Mouse (Mus musculus): ENCODE results near the gene Tenm2.

Tenm2 gene

DNA sequence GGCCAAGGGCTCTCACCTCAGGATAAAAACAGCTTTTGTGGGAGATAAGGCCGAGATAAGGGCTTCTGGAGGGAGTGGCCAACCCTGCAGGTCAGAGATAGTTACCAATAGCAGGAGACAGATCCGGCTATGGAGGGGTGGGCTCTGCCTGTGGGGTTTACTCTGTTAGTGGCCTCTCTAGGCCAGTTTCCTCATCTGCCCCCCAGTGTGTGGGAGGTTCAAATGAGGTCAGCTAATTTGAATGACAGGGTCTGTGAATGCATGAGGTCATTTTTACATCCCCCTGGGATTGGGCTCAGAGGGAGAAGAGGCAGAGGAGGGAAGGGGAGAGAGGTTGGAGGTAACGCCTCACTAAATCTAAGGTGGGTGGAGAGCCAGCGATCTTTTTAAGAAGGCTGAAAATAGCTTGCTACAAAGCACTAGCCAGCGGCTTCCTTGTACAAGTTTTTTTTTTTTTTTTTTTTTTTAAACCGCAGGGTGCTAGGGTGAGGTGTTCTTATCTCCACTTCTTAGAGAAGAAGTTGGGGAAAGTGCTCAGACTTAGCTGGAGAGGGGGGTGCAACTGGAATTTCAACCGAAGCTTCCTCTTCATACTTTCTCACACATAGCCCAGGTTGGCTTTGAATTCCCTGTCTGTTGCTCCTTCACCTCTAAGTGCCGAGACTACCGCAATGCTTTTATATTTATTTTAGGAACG lies 1235.0 kb downstream of the Tenm2 start:
- DNase-seq (ENCODE audit: low read depth, low spot score), result peak; percentile 50

DNA sequence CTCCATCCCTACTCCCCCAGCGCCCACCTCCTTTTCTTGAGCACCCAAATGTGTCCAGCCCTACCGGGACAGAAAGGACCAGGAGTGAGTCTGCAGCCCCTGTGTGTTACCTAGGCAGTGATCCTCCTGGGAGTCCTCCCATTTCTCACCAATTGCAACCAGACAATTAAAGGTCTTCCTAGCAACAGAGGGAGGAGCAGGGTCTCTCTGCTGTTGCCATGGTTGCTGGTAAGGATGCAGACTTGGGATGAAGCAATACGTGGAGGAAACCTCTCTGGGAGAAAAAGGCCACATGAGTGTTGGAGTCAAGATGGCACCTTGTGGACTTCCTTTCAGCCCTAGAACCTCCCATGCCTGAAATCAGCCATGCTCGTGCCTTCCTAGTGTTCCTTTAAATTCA lies 1235.7 kb downstream of the Tenm2 start:
- DNase-seq (ENCODE audit: low read depth, low spot score), result peak; percentile 43

DNA sequence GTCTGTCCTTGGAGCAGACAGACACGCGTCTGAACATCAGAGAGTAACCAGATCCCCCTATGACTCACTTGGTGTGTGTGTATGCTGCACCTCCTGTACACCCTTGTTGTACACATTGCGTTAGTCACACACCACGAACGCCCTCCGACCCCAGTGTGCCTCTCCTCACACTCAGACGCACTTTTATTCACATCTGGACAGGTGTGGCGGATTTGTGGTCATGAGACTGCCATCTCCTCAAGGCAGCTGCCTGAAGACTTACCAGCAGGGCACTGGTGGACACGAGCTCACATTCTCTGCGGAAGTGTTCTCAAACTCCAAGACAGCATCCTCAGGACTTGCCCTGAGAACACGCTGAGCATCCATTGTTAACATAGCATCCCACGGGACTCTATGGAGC lies 1237.7 kb downstream of the Tenm2 start:
- DNase-seq (ENCODE audit: low read depth, low spot score), result no peak

DNA sequence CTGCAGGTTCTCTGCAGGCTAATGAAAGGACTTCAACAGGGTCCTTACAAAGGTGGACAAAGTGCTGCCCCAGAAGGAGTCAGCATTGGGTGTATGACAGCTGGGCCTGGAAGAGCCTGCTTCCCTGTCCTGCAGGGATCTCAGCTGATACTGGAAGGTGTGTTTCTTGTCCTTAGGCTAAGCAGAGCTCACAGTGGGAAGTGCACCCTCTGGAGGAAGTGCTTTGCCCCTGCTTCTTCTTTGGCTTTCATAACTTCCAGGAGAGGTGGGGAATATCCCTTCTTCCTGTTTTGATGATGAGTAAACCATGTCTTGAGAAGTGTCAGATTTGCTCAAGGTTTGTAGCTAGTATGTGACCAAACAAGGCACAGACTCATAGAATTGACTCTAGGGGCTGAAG lies 1240.5 kb downstream of the Tenm2 start:
- DNase-seq (ENCODE audit: low read depth, low spot score), result no peak

DNA sequence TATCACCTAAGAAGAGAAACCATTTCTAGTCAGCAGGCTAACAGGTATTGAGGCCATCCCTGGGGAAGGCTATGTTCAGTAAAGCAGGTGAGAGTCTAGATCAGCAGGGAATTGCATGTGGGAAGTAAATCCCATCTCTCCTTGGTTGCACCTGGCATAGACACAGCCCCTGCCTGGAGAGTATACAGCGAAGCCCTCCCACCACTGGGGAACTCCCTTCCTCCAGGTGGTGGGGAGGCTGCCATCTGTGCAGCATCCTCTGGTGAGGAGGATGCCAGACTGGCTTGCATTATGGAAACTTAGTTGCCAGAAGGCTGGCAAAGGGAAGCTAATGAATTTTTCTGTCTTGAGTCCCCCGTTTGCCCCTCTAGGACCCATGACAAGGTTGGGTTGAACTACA lies 1243.9 kb downstream of the Tenm2 start:
- no peak for DNase-seq (ENCODE audit: low read depth, low spot score)

DNA sequence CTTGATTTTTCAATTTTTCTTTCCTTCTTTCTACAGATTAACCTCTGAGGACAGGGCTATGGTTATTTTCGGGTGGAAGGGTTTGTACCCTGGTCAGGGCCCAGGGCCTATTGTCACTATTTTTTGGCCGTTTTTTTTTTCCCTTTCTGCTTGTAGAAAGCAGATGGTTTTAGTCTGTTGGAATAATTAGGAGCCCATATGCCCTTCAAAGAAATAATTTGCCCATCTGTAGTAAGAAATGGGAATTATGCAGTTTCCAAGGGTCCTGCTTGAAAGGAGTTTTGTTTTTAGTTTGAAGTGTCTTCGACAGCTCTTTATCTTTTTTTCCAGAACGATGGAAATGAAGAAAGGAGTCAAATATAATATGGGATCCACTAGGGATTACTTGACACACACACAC lies 1245.8 kb downstream of the Tenm2 start:
- no peak for DNase-seq (ENCODE audit: low read depth, low spot score)

DNA sequence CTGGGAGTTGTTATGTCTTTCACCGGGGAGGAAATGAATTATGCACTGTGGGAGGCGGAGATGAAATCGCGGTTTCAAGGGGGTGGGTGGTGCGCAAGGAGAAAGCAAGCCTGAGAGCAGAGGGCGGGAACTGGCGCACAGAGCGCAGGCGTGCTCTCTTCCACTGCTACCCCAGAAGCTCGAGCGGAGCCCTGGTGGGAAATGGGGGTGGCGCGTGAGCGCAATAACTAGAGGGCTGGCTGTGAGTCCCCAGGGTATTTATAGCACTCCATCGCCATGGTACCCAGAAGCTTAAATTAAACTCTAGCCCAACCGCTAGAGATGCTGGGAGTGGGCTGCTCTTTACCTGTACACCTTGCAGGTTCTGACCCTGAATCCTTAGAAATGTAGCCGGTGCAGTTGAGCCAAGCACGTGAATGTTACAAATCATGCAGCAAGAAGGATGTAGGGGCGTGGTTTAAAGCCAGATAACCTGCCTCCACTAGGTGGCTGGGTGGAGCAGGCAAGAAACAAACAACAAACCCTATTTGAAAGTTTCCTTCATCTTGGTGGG lies 1249.8 kb downstream of the Tenm2 start:
- DNase-seq (ENCODE audit: low read depth, low spot score), result peak; percentile 76

DNA sequence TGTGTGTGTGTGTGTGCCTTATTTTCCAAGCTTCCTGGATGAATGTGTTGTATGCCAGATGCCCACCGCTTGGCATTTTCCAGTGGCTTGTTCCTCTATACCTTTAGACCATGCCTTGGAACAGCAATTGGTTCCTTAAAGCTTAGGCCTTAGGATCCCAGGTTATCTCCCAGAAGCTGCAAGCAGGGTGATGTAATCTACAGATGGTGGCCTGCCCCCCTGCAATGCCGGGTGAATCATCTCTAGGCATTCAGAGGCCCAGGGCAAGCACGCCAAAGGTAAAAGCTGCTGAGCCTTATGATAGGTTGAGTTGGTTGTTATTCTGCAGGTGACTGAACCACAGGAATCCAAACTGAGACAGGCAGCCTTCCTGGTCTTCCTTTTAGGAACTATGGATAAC lies 1253.0 kb downstream of the Tenm2 start:
- no peak for DNase-seq (ENCODE audit: low read depth, low spot score)

DNA sequence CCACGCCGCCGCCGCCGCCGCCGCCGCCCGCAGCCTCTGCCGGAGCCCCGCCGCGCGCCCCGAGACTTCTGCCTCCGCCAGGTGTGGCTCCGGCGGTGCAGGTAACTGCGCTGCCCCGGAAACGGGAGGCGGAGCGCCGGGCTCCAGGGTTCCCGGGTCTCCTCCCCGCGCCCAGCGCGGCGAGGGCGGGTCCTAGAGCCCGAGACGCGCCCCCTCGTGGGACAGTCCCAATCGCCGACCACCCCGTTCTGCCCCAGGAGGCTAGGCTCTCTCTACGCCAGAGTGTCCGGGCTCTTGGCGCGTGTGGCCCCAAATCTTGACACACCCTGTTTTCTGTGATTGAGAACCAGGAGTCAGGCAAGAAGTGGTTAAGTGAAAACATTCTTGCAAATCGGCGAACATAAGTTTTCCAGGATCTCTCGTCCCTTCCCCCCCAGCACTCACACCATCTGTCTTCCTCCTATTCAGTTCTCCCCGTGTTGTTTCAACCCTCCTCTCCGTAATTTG lies 1255.3 kb downstream of the Tenm2 start, which contains the start of gene Wwc1:
Wwc1 (minus strand) TSS at position 117 of the 507 bp plus-strand sequence.
- peak; percentile 68 for DNase-seq (ENCODE audit: low read depth, low spot score)

DNA sequence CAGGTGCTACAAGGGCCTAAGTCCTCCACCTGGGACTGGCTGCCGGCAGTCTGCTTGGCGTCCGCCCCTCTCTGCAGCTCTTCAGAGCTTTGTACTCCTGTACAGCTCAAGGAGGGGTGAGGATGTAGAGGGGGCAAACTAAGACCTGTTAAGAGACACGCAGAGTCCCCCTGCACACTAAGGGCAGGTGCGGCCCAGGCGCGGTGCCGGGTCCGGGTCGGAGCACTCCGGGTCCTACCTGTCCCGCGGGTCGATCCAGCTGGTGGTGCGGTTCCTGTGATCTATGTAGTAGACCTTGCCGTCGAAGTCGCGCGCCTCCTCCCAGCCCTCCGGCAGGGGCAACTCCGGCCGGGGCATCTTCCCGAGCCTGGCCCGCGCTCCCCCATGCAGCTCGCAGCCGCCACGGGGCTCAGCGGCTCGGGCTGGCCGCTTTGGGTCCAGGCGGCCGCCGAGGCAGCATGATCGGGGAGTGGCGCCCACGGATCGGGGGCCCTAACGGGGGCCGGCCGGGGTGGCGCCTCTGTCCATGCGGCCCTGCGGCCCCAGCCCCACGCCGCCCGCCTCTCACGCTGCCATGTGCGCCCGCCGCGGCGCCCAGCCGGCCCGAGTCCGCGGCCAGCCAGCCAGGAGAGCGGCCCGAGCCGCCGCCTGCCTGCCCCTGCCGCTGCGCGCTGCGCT lies 1255.9 kb downstream of the Tenm2 start:
- no peak for DNase-seq (ENCODE audit: low read depth, low spot score)

DNA sequence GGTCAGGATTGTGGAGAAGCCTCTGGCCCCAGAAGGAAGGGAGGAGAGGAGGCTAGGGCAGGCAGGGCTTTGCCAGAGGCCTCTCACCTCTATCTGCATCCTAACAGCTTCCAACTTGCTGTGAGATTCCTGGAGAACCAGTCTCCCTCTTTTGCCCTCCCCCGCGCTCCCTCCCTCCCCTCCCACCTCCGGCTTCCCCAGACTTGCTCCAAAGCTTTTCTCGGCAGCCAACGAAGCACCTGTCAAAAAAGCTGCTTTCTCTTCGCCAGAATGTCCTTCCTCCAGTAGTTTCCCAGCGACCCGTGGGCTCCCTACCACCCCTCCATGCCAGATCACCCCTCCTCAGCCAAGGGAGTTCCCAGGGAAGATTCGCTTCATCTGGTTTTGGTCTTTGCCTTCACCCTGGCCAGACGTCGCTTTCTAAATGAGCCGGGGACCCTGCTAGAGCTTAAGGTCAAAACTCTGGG lies 1256.5 kb downstream of the Tenm2 start:
- no peak for DNase-seq (ENCODE audit: low read depth, low spot score)

DNA sequence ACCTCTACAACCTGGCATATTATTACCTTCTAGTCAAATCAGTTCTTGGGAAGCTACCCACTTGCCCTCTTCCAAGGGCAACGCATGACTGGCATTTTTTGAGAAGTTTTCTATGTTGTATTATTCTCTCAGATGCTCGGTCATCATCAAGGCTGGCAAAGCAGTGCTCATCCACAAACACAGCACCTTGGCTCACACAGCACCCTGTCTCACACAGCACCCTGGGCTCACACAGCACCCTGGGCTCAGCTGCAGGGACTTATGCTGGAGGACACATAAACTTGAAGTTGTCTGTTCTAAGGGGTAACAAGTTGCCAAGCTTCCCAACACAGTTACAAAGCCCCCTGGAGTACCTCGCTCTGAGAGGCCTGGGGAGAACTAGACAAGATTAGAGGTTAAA lies 1258.0 kb downstream of the Tenm2 start:
- no peak for DNase-seq (ENCODE audit: low read depth, low spot score)

DNA sequence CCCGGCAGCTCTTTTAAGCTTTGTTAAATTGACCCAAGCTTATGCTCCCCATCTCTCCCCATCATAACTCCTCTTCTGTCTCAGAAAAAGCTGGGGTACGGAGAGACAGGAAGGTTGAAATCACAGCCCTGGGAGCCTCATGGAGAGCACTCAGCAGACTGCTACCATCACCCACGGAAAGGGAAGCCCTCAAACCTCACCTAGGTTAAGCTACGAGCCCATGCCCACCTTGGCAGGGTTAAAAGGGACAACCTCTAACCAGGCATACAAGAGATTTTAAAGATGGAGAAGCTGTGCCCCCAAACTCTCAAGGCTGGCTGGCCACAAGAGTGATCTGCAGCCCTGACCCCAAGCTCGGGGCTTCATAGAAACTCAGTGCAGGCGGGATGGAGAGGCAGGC lies 1258.7 kb downstream of the Tenm2 start:
- no peak for DNase-seq (ENCODE audit: low read depth, low spot score)

DNA sequence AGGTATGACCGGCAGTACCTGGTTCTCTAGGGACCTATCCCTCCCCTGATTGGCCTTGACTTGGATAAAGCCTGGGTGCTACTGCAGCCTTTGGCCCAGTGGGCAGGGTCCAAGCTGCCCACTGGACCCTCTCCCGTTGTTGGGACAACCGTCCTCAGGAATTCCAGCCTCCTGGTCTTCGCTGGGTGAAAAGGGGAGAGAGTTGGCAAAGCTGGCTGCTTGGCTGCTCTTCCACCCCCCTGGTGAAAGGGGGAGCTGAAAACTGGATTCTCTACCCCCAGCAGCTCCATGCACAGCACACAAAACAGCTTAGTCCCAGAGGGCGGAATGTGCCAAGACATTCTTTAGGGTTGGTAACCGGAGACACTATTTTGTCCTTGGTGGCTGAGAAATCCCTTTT lies 1259.3 kb downstream of the Tenm2 start:
- DNase-seq (ENCODE audit: low read depth, low spot score), result peak; percentile 32

DNA sequence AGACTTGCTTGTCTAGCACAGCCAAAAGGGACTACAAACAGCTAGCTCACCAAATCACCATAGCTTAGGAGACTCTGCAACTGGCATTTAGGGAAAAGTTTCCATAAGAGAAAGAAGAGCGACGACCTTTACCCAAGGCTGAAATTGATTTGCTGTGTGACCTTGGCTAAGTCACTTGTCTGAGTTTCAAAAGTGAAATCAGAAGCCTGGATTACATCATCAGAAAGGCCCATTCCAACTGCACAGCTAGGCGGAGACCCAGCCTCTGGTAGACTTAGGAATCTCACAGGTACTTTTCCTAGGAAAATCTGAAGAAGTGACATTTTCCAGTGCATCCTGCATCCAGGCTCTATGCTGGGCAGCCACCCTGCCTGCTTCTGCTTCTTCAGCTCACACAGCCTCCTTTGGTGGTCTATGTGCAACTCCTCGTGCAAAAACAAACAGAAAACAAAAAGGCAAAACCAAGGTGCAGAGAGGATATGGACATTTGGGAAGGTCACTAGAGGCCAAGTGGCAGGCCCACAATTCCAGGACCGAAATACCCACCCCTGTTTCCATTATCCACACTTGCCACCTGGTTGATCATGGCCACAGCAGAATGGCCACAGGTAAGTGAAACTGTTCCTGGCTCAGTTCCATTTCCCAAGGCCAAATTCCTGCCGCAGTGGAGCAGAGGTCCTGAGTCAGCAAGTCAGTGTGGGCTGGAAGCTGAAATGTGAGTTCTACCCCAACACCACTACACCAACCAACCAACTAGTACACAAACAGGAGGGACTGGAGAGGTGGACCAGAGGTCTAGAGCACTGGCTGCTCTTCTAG lies 1260.9 kb downstream of the Tenm2 start:
- DNase-seq (ENCODE audit: low read depth, low spot score), result no peak

DNA sequence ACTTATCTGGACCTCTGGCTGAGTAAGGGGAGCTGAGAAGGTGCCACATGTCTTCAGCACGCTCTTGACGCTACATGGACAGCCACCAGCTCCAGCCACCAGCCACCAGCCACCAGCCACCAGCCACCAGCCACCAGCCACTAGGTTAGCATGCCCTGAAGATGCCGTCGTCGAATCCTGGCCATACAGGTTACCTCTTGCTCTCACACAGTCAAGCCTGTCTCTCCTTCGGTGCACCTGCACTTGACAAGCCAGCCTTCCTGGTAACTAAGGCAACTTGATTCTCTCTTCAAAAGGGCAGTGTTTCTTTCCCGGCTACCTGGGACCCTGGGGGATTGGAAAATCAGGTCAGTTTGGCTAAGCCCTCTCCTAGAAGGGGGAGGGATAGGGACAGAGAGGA lies 1262.6 kb downstream of the Tenm2 start:
- no peak for DNase-seq (ENCODE audit: low read depth, low spot score)

DNA sequence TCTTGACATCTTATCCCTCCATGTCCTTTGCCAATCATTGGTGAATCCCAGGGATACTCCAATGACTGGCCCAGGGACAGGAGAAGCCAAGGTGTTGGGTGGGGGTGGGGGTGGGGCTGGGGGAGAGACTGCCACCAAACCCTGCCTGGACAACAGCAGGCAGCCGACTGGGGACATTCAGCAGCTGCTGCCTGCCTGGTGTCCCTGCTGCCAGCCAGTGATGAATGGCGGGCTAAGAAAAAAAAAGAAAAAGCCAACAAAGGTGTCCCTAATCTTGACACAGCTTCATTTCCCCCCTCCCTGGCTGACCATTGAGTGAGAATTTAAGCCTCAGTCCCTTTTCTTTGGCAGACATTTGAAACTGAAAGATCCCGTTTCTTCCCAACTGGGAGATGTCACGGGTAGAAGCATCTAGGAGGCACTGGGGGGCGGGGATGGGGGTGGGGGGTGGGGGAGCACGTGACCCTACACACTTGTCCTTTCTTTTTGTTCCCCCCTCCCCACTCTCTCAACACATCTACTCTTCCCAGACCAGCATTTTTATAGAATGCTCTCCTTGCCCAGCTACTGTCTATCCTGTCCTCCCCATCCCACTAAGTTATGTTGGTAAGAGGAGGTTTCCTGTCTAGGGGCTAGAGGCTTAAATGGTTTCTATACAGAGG lies 1263.4 kb downstream of the Tenm2 start:
- DNase-seq (ENCODE audit: low read depth, low spot score), result no peak

DNA sequence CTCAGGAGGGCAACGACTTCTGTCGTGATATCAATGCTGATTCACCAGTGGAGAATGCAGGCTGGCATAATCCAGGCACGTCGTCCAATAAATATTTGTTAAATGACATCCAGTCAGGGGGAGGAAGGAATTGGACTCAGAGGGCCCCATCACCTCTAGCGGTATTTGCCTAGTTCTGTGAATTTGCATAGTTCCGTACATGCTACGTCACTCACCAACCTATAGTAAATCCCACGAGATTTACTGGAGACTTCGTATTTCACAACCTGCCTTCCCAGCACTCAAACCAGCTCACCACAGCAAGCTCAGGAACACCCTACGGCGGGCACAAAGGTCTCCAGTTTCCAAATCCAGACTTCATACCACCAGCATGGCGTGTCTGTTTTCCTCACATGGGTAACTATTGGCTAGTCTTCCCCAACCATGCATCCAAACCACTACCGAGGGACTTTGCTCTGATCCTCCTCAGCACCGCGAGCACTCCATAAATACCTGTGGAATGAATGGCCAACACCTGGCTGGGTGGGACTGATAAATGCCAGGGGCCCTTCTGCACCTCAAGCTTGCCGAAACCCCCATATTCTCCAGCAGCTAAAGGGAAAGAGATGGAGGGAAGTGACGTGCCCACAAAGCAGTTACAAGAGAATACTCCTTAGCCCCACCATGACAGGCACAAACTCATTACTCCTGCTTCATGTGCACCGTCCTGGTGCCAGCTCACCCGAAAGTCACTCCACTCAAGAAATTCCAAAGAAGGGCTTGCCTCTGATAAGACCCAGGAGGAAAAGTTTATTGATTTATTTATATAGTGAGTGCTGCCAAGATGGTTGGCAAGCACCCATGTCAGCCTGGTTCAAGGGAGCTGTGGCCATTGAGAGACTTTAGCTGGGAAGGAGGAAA lies 1264.7 kb downstream of the Tenm2 start:
- DNase-seq (ENCODE audit: low read depth, low spot score), result no peak

DNA sequence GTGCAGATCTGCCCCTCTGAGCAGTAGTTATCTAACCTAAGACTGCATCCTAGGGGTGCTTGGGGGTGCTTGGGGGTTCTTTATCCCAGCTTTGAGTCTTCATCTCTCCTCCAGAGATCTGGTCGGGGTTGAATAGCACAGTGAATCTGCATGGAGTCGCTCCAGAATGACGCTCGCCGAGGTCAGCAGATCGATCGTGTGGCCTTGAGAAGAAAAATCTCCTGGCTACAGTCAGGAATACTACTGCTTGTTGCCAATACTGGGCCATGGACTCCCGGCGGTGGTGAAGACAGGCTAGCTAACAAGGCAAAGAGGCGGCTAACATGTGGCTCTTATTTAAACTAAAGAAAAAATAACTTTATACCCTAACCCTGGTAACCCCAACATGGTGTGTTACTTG lies 1267.5 kb downstream of the Tenm2 start:
- DNase-seq (ENCODE audit: low read depth, low spot score), result no peak

DNA sequence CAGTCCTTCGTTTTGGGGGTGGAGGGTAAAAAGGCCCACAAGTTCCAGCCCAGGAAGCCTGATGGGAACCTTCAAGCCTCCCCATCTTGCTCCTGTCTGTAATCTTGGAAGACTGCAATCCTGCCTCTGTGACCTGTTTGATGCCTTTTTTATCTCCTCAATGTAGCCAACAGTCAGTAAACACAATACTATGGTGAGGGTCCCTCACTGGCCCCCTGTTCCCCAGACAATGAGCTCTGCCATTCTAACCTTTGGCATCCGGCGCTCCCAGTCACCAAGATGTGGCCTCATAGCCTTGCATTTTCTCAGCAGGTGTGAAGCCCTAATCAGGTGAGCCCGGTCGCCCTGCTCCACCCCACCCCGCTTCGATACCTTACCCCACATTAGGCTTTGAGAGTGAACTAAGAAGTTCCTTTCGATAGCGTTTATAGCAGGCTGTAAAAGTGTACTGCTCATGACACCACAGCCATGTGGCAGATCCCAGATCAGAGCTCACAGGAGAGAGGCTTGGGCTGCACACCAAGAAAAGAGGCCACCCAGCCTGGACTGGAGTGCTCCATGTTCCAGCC lies 1271.7 kb downstream of the Tenm2 start:
- no peak for DNase-seq (ENCODE audit: low read depth, low spot score)

Measured in mesoderm, embryonic 11.5 days (tissue).